Mouse (Mus musculus): ENCODE measurements around the gene Stat5b.

Stat5b gene

DNA sequence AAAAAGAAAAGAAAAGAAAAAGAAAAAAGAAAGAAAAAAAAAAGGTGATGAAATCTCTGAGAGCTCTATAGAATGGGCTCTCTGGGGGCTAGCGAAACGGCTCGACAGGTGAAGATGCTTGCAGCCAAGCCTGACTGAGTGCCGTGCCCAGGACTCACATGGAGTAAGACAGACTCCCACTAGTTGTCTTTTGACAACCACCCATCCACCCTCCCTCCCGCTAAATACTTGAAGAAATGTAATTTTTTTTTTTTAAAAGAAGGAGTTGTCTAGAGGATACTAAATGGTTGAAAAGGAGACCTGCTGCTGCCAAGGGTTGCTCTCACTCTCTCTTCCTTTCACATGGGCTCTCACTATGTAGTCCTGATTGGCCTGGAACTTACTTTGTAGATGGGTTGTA lies 111.8 kb downstream of the Stat5b start:
- no peak for DNase-seq (ENCODE audit: extremely low spot score, low read depth, low spot score)

DNA sequence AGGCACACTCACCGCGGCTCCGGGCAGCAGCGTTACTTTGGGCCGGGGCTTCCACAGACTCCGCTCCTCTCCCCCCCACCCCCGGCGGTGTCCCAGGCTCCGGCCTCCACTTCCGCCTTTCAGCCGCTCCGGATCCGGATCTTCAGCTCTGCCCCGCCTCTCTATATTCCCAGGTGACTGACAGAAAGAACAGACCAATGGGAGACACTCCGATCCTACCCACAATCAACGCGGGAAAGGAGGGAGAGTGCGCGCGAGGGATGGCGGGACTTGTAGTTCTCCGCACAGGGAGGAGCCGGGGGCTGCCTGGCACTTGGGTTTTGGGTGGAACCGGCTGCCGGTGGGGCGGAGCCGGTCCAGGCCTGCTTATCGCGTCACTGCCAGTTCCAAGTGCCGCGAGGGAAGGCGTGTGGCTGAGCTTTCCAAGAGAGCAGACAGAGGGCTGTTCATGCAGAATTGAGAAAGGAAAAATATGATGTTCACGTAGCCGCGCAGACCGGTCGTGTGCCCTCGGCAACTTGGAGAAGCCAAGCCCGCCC lies 112.4 kb downstream of the Stat5b start, which contains the start of gene Rab5c:
Rab5c (minus strand) TSS at position 150 of the 539 bp plus-strand sequence.
- peak; percentile 96 for DNase-seq (ENCODE audit: extremely low spot score, low read depth, low spot score)

DNA sequence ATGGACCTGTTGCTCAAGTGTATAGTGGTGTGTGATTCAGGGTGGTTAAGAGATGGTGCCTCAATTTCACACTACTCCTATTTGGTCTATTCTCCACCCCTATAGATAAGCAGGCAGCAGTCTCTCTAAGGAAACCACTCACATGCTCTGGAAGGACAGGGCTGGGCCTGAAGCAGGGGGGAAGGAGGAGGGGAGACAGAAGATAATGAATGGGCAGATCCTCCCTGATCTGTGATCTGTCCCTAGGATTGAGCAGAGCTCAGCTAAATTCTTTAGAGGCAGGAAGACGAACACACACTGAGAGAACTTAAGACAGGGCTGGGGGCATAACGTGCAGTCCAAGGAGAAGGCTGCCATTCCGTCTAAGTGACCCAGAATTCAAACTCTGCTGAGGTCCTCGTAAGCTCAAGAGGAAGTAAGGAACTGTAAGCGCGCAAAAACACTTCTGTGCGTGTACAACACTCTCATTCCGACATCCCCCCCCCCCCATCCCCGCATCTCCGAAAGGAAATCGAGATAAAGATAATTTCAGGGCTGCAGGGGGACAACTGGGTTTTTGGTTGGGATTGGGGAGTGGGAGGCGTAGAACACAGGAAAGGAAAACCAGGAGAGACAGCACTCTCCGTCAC lies 113.3 kb downstream of the Stat5b start:
- no peak for DNase-seq (ENCODE audit: extremely low spot score, low read depth, low spot score)

DNA sequence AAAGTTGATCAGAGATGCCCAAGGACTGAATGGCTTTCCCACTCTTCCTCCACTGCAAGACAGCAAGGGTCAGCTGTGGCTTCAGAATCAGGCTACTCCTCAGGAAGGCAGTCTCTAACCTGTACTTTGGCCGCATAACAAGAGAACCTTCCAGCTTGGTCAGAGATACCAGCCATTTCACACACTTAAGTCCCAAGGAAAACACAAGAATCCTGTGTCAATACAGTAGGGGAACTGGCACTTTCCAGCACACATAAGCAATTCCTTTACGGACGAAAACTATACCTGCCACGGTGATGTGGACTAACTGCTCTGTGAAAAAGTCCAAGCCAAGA lies 113.8 kb downstream of the Stat5b start:
- DNase-seq (ENCODE audit: extremely low spot score, low read depth, low spot score): no peak

DNA sequence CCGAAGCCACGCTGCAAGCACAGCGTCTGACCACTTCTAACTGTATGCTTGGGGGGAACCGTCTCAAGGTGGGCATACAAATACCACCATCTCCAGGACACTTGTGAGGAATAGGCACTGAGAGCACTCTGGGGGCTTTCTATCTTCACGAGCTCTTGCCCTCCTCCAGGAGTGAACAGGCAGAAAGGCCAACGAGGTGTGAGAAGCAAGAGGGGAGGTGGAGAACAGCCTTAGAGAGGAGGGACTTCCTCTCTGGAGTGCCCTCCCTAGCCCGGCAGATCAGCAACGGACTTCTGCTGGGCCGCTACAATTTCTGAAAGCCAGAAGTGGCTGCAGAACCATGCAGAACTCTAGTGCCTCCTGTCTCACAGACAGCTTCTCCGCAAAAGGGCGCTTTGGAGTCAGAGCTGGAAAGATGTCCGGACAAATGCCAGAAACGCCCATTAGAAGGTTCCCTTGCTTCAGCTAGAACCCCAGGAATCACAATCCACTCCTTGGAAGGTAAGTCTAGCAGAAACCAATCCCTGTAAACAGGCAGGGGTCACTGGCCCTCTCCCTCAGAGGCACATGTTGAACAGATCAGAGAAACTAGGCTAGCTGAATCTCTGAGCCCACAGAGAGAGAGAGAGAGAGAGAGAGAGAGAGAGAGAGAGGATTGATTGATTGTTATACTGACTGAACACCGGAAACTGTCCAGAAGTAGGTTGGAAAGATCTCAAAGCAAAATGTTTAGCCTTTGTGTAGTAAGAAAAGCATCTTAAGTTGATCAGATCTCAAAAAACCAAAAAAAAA lies 114.4 kb downstream of the Stat5b start:
- DNase-seq (ENCODE audit: extremely low spot score, low read depth, low spot score): no peak

DNA sequence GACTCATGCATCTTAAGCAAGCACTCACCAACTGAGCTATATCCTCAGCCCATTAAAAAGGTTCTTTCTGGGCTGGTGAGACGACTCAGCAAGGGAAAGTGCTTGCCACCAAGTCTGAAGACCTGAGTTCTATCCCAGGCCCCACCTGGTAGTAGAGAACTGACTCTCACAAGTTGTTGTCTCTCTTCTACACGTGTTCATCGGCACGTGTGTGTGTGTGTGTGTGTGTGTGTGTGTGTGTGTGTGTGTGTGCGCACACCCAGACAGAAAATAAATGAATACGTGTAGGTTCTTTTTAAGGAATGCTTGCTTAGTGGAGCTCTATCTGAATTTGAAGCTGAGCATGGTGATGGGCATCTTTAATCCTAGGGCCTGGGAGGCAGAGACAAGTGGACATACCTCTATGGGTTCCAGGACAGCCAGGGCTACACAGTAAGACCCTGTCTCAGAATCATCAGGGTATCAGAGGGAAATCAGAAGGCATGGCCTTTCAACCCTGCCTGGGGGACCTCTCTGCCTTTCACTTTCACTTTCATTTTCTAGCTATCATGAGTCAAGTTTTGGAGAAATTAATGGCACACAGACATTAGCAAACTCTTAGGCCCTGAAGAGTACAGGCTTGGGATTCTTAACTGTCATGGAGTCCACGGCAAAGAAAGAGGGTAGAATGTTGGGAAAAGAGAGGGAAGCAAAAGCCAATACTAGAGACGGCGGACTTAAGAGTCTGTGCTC lies 115.2 kb downstream of the Stat5b start:
- no peak for DNase-seq (ENCODE audit: extremely low spot score, low read depth, low spot score)
